Mouse (Mus musculus) adrenal gland, postnatal 14 days (tissue): ENCODE measurements around the gene Rpl35. TPM values are rescaled to one million over a fixed set of nuclear protein-coding genes. Genes with fewer than 3 reads are reported as not detected.

Experiments
- total RNA-seq: library from RNA; stranded (reverse); gene quantifications from 2 replicates; pipeline ENCODE4 v1.2.3, GENCODE M21; 2021

Gene Rpl35
- total RNA-seq, 1 experiment from 2014 or later, result 384 TPM

Other genes starting within 250 kb of the Rpl35 start
- 4.5 and 7.7 TPM in 2 replicates for gene Nr6a1, start 77.9 kb downstream of the Rpl35 start, total RNA-seq
- 13.5 and 17.8 TPM in 2 replicates for gene Olfml2a, start 73.6 kb downstream of the Rpl35 start, total RNA-seq
- gene Wdr38, start 8.1 kb downstream of the Rpl35 start, total RNA-seq, result 0.22 and 0.45 TPM in 2 replicates
- 71.6 and 76.5 TPM in 2 replicates for gene Arpc5l, start 276 bp downstream of the Rpl35 start, total RNA-seq
- gene Golga1, start 59.9 kb upstream of the Rpl35 start, total RNA-seq, result 24.7 and 28.4 TPM in 2 replicates
- gene Scai, start 185.1 kb upstream of the Rpl35 start, total RNA-seq, result 12.2 and 12.3 TPM in 2 replicates
- gene Ppp6c, start 220.8 kb upstream of the Rpl35 start, total RNA-seq, result 81.0 and 81.2 TPM in 2 replicates